Mouse (Mus musculus) heart, postnatal 14 days (tissue): ENCODE measurements around the gene Slc38a6. TPM values are rescaled to one million over a fixed set of nuclear protein-coding genes. Genes with fewer than 3 reads are reported as not detected.

Source experiments
- DNase-seq, 2 experiments: peaks; one replicate each; pipeline ENCODE4 v3.0.0; 2021 to 2022
- intact Hi-C: fragments of 180-260 bp; cut with DNase I; formaldehyde crosslinking; loops from one replicate; pipeline ENCODE4 v1.15.1; 2025
- total RNA-seq, 2 experiments: library from RNA; stranded (reverse); gene quantifications; 2 replicates each; pipeline ENCODE4 v1.2.3; 2021

Gene Slc38a6
- total RNA-seq, 2 experiments from 2014 or later, result 6.2 to 6.9 TPM

DNA sequence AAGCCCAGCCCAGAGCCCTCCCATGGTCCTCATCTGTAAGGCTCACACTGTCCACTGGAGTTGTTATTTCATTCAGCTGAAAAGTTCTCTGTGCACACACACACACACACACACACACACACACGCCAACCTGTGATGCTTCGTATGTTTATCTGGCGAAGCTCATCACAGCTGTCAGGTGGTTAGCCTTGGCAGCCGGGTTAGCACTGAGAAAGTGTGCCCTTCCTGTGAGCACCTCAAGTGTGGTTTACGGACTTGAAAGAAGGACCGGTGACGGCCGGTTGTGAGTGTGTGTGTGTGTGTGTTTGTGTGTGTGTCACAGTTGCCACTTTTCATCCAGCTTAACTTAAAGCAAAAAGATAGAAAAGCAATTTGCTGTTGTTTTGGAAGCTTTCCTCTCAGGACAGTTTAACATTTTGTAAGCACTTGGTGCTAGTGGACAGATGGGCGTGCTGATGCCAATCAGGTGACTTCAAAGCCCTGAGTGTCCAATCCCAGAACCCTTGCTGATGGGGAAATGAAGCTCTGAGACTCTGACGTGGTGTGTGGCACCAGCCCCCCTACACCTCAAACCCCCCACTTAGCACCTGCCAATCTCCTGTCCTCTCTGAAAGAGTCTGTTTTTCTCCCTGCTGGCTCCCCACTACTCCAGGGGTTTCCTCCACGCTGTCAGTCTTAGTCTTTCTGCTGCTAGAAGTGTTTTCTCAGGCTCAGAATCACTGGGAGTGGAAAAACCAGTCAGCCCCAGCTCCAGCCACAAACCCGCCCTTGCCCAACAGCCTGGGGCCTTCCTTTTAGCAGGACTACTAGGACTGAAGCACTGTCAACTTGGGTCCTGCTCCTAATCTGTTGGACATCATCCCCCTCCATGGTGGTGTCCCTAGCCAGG, 96.0 kb downstream of the Slc38a6 start:
- intact Hi-C loops, result no loop called here
- DNase-seq, result no peak

DNA sequence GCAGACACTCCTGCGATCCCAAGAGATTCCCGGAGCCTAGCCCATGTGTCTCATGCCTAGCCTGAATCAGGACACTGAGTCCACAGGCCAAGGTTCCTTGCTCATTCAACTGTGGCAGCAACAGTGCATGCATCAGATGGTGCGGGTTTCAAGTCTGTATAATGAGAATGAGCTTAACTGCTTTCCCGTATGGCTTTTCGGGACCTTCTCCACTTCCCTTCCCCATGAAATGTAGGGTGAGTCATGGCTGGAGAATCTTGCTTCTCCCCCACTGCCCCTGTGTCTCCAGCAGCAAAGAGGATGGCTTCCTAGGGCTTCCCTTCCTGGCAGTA, 96.6 kb downstream of the Slc38a6 start:
- no peak for DNase-seq
- intact Hi-C loops, result no loop called here

DNA sequence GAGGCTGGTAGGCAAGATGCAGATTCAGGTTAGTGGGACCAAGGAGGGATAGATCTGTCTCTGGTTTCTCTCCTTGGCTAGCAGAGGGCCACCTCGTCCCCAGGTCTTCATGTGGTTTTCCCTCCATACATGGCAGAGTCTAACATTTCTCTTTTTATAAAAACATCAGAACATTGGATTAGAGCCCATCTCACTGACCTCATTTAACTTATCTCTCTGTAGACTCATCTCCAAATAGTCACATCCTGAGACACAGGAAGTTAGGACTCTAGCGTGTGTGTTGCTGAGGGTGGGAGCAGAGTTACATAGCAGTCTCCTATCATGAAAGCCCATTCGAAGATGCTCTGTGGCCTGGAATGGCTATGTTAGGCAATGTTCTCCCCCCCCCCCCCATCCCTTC, 97.3 kb downstream of the Slc38a6 start:
- intact Hi-C loops, result no loop called here
- no peak for DNase-seq

DNA sequence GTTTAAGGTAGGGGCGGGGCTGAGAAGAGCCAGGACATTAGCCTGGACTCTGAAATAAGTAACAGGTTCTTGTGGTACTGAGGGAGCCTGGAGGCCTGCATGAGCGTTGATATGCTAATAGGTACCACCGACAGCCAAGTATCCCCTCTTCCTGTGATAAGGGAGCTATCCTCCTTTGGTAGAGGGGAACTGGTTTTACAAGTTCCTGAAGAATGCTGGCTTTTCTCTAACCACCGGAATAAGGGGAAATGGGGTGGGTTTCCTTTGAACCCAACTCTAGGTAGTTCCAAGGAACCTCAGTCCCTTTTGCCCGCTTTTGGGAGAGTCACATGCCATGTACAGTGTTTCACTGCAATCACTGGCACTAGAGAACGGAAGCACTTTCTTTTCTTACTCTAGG, 98.2 kb downstream of the Slc38a6 start:
- intact Hi-C loops, result no loop called here
- DNase-seq, result no peak

DNA sequence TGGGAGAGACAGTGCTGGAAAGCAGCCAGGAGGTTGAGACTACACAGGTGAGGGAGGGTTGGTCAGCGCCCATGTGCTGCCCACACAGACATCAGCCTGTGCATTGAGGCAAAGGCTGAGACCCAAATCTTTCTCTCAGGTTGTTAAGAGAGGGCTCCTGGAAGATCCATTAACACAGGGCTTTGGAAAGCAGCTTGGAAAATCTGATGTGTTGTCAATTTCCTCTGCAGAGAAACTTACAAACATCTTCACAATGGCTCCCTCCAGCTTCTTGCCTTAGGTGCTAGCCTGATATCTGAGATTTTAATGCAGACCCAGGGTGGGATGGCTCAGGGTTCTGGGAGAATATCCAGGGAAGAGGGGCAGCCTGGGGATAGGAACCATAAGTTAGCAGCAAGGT, 105.9 kb downstream of the Slc38a6 start:
- no peak for DNase-seq
- intact Hi-C loops, result no loop called here

DNA sequence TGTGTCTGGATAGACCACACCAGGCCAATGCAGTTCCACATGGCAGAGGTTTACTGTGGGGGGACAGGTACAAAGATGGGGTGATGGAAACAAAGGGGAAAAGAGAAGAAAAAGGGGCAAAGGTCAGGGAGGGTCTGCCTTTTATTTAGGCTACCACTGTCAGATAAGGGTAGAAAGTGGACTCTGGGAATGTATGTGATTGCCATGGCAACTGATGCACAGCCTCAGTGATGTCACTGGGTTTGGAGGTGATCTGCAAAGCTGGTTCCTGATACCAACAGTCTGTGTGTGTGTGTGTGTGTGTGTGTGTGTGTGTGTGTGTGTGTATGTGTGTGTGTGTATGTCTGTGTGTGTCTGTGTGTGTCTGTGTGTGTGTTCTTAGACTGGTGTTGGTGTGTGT, 106.4 kb downstream of the Slc38a6 start:
- intact Hi-C loops, result no loop called here
- no peak for DNase-seq

DNA sequence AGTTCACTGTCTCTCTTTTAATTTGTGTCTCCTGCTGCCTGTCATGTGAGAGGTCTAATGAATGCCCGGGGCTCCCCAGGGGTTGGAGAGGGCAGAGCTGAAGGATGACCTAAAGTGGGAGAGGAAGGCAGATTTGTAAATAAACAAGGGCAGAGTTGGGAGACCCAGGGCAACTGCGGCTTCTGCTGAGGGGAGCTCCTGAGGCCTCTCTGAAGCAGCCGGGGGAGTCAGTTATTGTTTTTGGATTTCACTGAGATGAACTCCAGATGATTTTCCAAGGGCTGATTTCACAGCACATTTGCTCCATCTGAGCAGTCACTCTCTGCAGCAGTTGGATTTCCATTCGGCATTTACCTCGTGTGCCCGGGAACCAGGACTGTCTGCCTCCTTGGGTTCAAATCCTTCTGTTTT, 107.3 kb downstream of the Slc38a6 start:
- intact Hi-C loops, result no loop called here

DNA sequence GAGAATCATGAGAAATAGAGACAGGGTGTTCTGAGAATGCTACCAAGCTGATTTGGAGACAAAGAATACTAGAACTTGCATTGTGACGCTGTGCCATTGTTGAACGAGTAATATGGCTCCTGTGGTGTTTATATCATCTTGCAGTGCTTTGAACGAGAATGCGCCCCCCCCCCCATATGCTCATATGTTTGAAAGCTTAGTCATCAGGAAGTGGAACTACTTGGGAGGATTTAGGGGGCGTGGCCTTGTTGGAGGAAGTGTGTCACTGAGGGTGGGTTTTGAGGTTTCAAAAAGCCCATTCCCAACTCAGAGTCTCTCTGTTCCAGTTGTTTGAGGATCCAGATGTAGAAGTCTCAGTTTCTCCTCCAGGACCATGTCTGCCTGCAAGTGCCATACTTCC, 108.0 kb downstream of the Slc38a6 start:
- no peak for DNase-seq
- intact Hi-C loops, result no loop called here

More for the DNA sequence above, 107.3 kb downstream of the Slc38a6 start:
- no peak for DNase-seq

DNA sequence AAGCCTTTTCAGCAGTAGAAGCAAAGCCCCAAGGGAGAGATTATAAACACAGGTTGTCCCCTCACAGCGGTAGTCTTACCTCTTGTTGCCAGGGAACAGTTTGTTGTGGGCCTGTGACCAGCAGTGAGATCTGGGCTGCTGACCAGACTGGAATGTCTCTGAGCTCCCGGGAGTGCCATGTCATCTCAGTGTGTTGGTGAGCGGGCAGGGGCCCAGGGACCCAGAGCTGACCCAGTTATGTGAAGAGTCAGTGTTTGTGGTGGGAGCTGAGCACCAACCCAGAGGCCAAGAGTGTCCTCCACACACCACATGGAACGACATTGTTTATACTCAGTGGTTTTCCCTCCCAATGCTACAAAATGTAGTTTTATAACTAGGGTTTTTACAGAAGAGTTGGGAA, 112.8 kb downstream of the Slc38a6 start:
- intact Hi-C loops, result no loop called here
- no peak for DNase-seq

DNA sequence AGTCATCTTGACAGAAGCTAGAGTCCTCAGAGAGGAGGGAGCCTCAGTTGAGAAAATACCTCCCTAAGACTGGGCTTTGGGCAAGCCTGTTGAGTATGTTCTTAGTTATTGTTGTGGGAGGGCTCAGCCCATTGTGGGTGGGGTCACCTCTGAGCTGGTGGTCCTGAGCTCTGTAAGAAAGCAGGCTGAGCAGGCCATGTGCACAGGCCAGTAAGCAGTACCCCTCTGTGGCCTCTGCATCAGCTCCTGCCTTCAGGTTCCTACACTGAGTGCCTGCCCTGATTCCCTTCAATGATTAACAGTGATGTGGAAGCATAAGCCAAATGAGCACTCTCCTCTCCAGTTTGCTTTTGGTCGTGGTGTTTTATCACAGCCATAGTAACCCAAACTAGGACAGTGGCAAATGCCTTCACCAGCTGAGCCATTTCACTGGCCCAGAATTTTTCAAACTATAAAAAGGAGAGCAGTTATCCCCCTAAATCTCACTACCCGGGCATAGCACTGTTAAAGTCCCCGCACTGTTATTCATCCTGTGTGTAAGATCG, 114.0 kb downstream of the Slc38a6 start:
- no peak for DNase-seq
- intact Hi-C loops, result no loop called here

DNA sequence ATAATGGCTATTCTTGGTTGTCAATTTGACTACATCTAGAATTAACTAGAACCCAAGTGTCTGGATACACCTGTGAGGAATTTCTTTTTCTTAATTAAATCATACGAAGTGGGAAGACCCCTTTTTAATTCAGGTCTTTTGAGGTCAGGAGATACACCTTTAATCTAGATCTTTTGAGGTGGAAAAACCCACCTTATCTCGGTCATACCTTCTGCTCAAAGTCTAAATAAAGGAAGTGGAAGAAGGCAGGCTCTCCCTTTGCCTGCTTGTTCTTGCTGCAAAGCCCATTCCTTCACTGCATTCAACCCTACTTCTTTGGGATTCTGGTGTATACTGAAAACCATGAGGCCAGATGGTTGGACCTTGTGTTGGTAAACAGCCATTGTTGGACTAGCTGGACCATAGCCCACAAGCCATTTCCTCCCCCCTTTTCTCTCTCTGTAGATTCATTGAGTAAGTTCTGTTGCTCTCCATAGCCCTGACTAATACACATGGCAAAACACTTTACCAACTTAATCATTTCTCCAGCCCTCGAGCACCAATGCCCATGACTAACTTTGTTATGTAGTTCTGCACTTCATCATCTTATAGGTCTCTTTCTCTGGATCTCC, 115.0 kb downstream of the Slc38a6 start:
- intact Hi-C loops, result no loop called here
- DNase-seq, result no peak

DNA sequence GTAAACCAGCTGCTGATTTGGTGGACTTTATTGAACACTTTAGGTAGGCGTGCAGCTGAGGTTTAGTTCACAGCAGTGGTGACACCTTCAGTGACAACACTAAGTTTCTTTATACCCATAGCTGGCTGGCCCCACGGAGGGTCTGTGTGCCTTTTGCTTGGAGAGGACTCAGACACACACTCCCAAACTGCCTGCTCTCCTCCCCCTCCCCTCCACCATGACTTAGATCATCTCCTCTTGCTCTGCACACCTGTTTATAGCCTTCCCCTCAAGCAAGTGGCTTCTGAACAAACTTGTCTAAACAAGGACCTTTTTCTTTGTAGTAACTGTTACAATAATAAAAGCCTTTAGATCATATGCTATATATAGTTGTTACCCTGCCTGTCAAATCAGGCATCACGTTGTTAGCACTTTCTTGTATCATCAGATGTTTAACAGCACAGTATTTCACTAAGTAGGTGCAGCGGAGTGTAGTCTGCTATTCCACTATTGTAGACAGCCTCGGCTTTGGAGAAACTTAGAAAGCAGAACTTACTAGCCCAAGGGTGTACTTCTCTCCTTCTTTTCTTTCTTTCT, 115.6 kb downstream of the Slc38a6 start:
- no peak for DNase-seq
- intact Hi-C loops, result no loop called here

DNA sequence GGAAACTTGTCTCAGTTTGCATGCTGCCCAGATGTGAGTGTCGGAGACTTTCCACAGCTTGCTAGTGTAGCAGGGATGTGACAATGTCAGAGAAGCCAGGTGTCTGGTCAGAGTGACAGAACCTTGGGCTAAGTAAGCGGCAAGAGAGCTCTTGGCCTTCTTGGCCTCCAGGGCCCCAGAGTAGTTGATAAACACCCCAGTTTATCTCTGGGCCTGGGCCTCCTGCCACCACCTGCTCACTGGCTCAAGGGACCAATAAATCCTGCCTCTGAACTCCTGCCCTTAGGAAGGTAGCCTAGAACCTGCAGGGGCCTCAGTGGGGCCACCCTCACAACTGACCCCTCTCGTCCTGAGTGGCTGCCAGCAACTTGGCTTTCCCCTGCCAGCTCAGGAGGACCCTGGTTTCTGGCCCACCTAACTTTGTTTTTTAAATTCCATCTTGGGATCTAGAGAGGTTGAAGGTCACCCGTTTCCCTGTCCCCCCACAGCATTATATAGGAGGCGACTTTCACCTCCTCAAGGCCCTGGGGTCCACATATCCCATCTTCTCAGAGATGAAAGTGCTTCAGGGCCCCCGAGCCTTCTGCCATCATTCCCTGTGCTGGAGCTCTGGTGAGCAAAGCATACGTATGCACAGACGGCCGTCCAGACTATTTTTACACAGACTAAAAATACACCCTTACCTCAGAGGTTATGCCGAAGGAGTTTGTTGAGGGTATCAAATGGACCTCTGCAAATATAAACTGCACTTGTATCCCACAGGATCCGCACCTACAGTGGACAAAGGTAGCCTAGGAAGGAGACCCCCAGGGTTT, 116.5 kb downstream of the Slc38a6 start:
- DNase-seq, result peak; percentile 42 to 43
- intact Hi-C loops, result no loop called here

Other genes with a start within 250 kb of the Slc38a6 start
- gene Six1, start 232.9 kb upstream of the Slc38a6 start, total RNA-seq, result under 1 TPM; 0.61 to 0.98 TPM
- gene Six4, start 173.3 kb upstream of the Slc38a6 start, total RNA-seq, result 1 to 10 TPM; 2.2 to 2.8 TPM
- gene Mnat1, start 163.1 kb upstream of the Slc38a6 start, total RNA-seq, result 10 to 100 TPM; 19.3 to 20.0 TPM
- gene Trmt5, start 69 bp upstream of the Slc38a6 start, total RNA-seq, result 10 to 100 TPM; 42.6 to 47.3 TPM